Mouse (Mus musculus) bone marrow, adult 2 months (tissue): Measurements from ENCODE around the gene Psmd12.

Experiments
- CTCF ChIP-seq: fragments of 200-500 bp; IDR thresholded peaks from 2 replicates; pipeline ENCODE4 v1.5.1; 2011; ENCODE audit warnings: low read length, control low read depth; ENCODE audit not compliant: control insufficient read depth, insufficient read depth
- POLR2A ChIP-seq: fragments of 200-500 bp; IDR thresholded peaks from 2 replicates; pipeline ENCODE4 v1.6.1; 2011; ENCODE audit warnings: low read depth, mild to moderate bottlenecking, control low read depth, low read length, borderline replicate concordance; ENCODE audit not compliant: control insufficient read depth

- no peak for TF ChIP-seq CTCF
- TF ChIP-seq POLR2A = no peak
Measured at GRCm38 (mm10) chr11:107459828-107460227, 19.5 kb upstream of the Psmd12 start.
